ENCODE assay signal across 8 mouse cellular contexts in genomic region chr4:57142374-57143025, GRCm38 (mm10). TPM values are rescaled to one million over a fixed set of nuclear protein-coding genes. Genes with fewer than 3 reads are reported as not detected.
DNase-seq lines count a peak whose midpoint lies in the region; ATAC-seq and TF ChIP-seq lines count a peak whose summit lies in the region.

No protein-coding gene starts in this region.

- H3K27me3 ChIP-seq in embryonic facial prominence, embryonic 14.5 days (replicated peaks; ENCODE audit: control insufficient read depth, insufficient read depth, low read length) = peaks cover 19% of the 10 kb centered on the region; the same call in 1 of the 2 replicates
- H3K27me3 ChIP-seq in intestine, embryonic 14.5 days (replicated peaks; ENCODE audit: control insufficient read depth, insufficient read depth, low read length) = peaks cover 45% of the 10 kb centered on the region
- H3K27me3 ChIP-seq in midbrain, embryonic 16.5 days (ENCODE audit: control insufficient read depth, insufficient read depth, low read depth, low read length) = peaks cover 7% of the 10 kb centered on the region

- H3K9me3 ChIP-seq in embryonic facial prominence, embryonic 14.5 days (ENCODE audit: control insufficient read depth, low read length) = no peaks in the 10 kb centered on the region
- H3K9me3 ChIP-seq in intestine, embryonic 14.5 days (ENCODE audit: control insufficient read depth, low read length) = no peaks in the 10 kb centered on the region
- H3K9me3 ChIP-seq in midbrain, embryonic 16.5 days (replicated peaks; ENCODE audit: control insufficient read depth, low read length, poor library complexity, severe bottlenecking) = no peaks in the 10 kb centered on the region

- TF ChIP-seq CTCF in left cerebral cortex, adult 2 months (IDR thresholded peaks at IDR 0.05) = no peak

- DNase-seq in left cerebral cortex, adult 2 months (ENCODE audit: extremely low spot score in 1 of 2, low spot score in 2 of 2) = peak in 1 of 2 experiments; percentile 40
- DNase-seq in left cerebral cortex, postnatal 14 days (ENCODE audit: low spot score in 2 of 2) = no peak
- DNase-seq in embryonic facial prominence, embryonic 14.5 days (ENCODE audit: low spot score) = no peak
- peak; percentile 71 for DNase-seq in intestine, embryonic 14.5 days (ENCODE audit: low spot score)
- DNase-seq in testis, postnatal 10 days (ENCODE audit: low spot score) = no peak

- peak overlapping the region; percentile 53; the same call in 1 of the 2 replicates for H3K27ac ChIP-seq in left cerebral cortex, adult 2 months
- no peak overlapping the region for H3K27ac ChIP-seq in brown adipose tissue, adult 24 weeks (replicated peaks; ENCODE audit: low read depth, low read length)
- no peak overlapping the region for H3K27ac ChIP-seq in embryonic facial prominence, embryonic 14.5 days (replicated peaks; ENCODE audit: low read depth, low read length)
- no peak overlapping the region for H3K27ac ChIP-seq in intestine, embryonic 14.5 days (ENCODE audit: low read depth)
- peak overlapping the region; percentile 77 for H3K27ac ChIP-seq in midbrain, embryonic 16.5 days (ENCODE audit: low read length)

- peak overlapping the region; percentile 71 for H3K4me3 ChIP-seq in left cerebral cortex, adult 2 months
- H3K4me3 ChIP-seq in brown adipose tissue, adult 24 weeks (ENCODE audit: insufficient read depth, low read depth, low read length) = peak overlapping the region; percentile 61; the same call in 1 of the 2 replicates
- peak overlapping the region; percentile 68 for H3K4me3 ChIP-seq in embryonic facial prominence, embryonic 14.5 days (ENCODE audit: low read depth, low read length)
- peak overlapping the region; percentile 55 for H3K4me3 ChIP-seq in intestine, embryonic 14.5 days (ENCODE audit: low read depth, low read length)
- H3K4me3 ChIP-seq in midbrain, embryonic 16.5 days (ENCODE audit: low read depth, low read length) = peak overlapping the region; percentile 71

- H3K4me2 ChIP-seq in embryonic facial prominence, embryonic 14.5 days (ENCODE audit: low read depth, low read length) = peak overlapping the region; percentile 89
- peak overlapping the region; percentile 77 for H3K4me2 ChIP-seq in intestine, embryonic 14.5 days (ENCODE audit: low read length)
- H3K4me2 ChIP-seq in midbrain, embryonic 16.5 days (ENCODE audit: low read length) = peak overlapping the region; percentile 84

- H3K9ac ChIP-seq in embryonic facial prominence, embryonic 14.5 days (ENCODE audit: low read depth, low read length) = peak overlapping the region; percentile 67
- peak overlapping the region; percentile 64 for H3K9ac ChIP-seq in intestine, embryonic 14.5 days (ENCODE audit: low read length)
- H3K9ac ChIP-seq in midbrain, embryonic 16.5 days (ENCODE audit: low read depth, low read length) = peak overlapping the region; percentile 81

- 2% methylated on average over 14 of the region's 43 CpGs for WGBS in embryonic facial prominence, embryonic 14.5 days
- 1% methylated on average over 40 of the region's 43 CpGs for WGBS in intestine, embryonic 14.5 days
- under 1% methylated on average over 41 of the region's 43 CpGs for WGBS in midbrain, embryonic 16.5 days

- ATAC-seq in embryonic facial prominence, embryonic 14.5 days (ENCODE audit: low read depth) = peak; percentile 15
- peak; percentile 16; the same call in 1 of the 2 replicates for ATAC-seq in intestine, embryonic 14.5 days (replicated peaks; ENCODE audit: low FRiP score, low TSS enrichment, low read depth)
- peak; percentile 39 for ATAC-seq in midbrain, embryonic 16.5 days
- ATAC-seq in megakaryocyte-erythroid progenitor cell, adult 5-6 weeks (replicated peaks; ENCODE audit: low FRiP score, low TSS enrichment, poor library complexity, severe bottlenecking) = no peak

- no peaks in the 10 kb centered on the region; the same call in 1 of the 2 replicates for H3K4me1 ChIP-seq in brown adipose tissue, adult 24 weeks (ENCODE audit: control insufficient read depth, insufficient read depth, insufficient read length, low read length)
- H3K4me1 ChIP-seq in embryonic facial prominence, embryonic 14.5 days (ENCODE audit: control insufficient read depth, insufficient read depth, low read length) = no peaks in the 10 kb centered on the region
- H3K4me1 ChIP-seq in intestine, embryonic 14.5 days (replicated peaks; ENCODE audit: control insufficient read depth, insufficient read depth, low read length) = peaks cover 9% of the 10 kb centered on the region
- H3K4me1 ChIP-seq in midbrain, embryonic 16.5 days (ENCODE audit: control insufficient read depth, insufficient read depth, low read length) = peaks cover 28% of the 10 kb centered on the region

- no peaks in the 10 kb centered on the region for H3K36me3 ChIP-seq in embryonic facial prominence, embryonic 14.5 days (ENCODE audit: control insufficient read depth, insufficient read depth, low read length)
- no peaks in the 10 kb centered on the region for H3K36me3 ChIP-seq in intestine, embryonic 14.5 days (ENCODE audit: control insufficient read depth, insufficient read depth, low read length)
- H3K36me3 ChIP-seq in midbrain, embryonic 16.5 days (ENCODE audit: control insufficient read depth, insufficient read depth, low read length) = no peaks in the 10 kb centered on the region

- intact Hi-C loops in left cerebral cortex, adult 2 months (cut with DNase I) = loop anchor here (1.0 to 10.0 kb wide), 3 partner anchors 77 to 132 kb away; no protein-coding TSS in a partner anchor
- intact Hi-C loops in left cerebral cortex, postnatal 14 days (cut with DNase I) = loop anchor here (2.0 to 10.0 kb wide), 3 partner anchors 78 to 198 kb away; partner anchors contain the start of gene Tmem245

RNA-seq across cellular contexts. Expression of gene Epb41l4b, which starts 0.7 kb away (rescaled TPM):
- 10 to 100 TPM; 37.7 to 42.8 TPM for total RNA-seq in left cerebral cortex, adult 2 months (2021)
- 10 to 100 TPM; 17.9 to 21.3 TPM for total RNA-seq in left cerebral cortex, postnatal 14 days (2021)
- polyA plus RNA-seq in brown adipose tissue, adult 24 weeks (2012; ENCODE audit: insufficient read depth, insufficient read length, missing spikeins) = 0.75 and 2.3 TPM in 2 replicates
- polyA plus RNA-seq in embryonic facial prominence, embryonic 14.5 days (2014; fragmentation: Nextera tagmentation; extraction: Ambion mirVana) = 4.8 and 5.2 TPM in 2 replicates
- 12.1 and 19.6 TPM in 2 replicates for polyA plus RNA-seq in intestine, embryonic 14.5 days (2014; fragmentation: Nextera tagmentation; extraction: Ambion mirVana)
- polyA plus RNA-seq in midbrain, embryonic 16.5 days (2015; fragmentation: Nextera tagmentation; extraction: Ambion mirVana) = 3.1 and 4.3 TPM in 2 replicates
- total RNA-seq in megakaryocyte-erythroid progenitor cell, adult 5-6 weeks (2014; fragmentation: Nextera tagmentation) = 1.6 and 3.5 TPM in 2 replicates
- 0.47 and 3.0 TPM in 2 replicates for total RNA-seq in megakaryocyte-erythroid progenitor cell, adult 5-6 weeks (2017)

Comparison
In these comparisons a context has a peak if more than half of its experiments do, and no peak if none do; other contexts are left out.
1. H3K27ac ChIP-seq: peak in left cerebral cortex, adult 2 months (single experiment) and midbrain, embryonic 16.5 days (single experiment); none in brown adipose tissue, adult 24 weeks (single experiment), embryonic facial prominence, embryonic 14.5 days (single experiment) and intestine, embryonic 14.5 days (single experiment).
2. Peak in every context shown above with its lines, with median percentiles within 50 percentile points of each other: H3K4me3 ChIP-seq, H3K4me2 ChIP-seq and H3K9ac ChIP-seq.